ENCODE assay signal across 33 mouse cellular contexts in genomic region chr19:11659142-11659541, GRCm38 (mm10). TPM values are rescaled to one million over a fixed set of nuclear protein-coding genes. Genes with fewer than 3 reads are reported as not detected.
A peak's percentile ranks its signal among the peaks of the same experiment; 100 is the strongest.
DNase-seq lines count a peak whose midpoint lies in the region; ATAC-seq and TF ChIP-seq lines count a peak whose summit lies in the region.
"Had no signal": no experiment of that assay in that cellular context is flagged by ENCODE, and none has a peak within 500 bp of the region (broad histone marks: within the 10 kb centered on the region; RNA-seq: fewer than 3 reads in every experiment).

No protein-coding gene starts in this region.

- no peak for TF ChIP-seq EP300 in lung, postnatal 0 days (IDR thresholded peaks at IDR 0.05)

- WGBS in lung, postnatal 0 days: 62% methylated on average over 2 of the region's 2 CpGs

- no peak overlapping the region for H3K4me2 ChIP-seq in lung, postnatal 0 days (replicated peaks; ENCODE audit: low read depth, low read length)
- H3K4me2 ChIP-seq: embryonic facial prominence, embryonic 13.5 days; forebrain, embryonic 12.5 days; forebrain, embryonic 15.5 days; heart, embryonic 13.5 days; hindbrain, embryonic 14.5 days had no signal

- no peak overlapping the region for H3K4me3 ChIP-seq in lung, postnatal 0 days (ENCODE audit: low read depth, low read length)
- H3K4me3 ChIP-seq: embryonic facial prominence, embryonic 10.5 days; embryonic facial prominence, embryonic 13.5 days; erythroblast, embryonic 14.5 days; forebrain, embryonic 12.5 days; forebrain, embryonic 15.5 days; heart, adult 2 months; heart, embryonic 10.5 days; heart, embryonic 13.5 days had no signal

- H3K27ac ChIP-seq in lung, postnatal 0 days (ENCODE audit: low read length): no peak overlapping the region
- H3K27ac ChIP-seq: embryonic facial prominence, embryonic 10.5 days; embryonic facial prominence, embryonic 13.5 days; forebrain, embryonic 12.5 days; forebrain, embryonic 15.5 days; heart, adult 2 months; heart, embryonic 10.5 days; heart, embryonic 13.5 days; hindbrain, embryonic 14.5 days; hindbrain, postnatal 0 days had no signal

- no peaks in the 10 kb centered on the region for H3K4me1 ChIP-seq in lung, postnatal 0 days (ENCODE audit: insufficient read depth, low read depth, low read length)
- H3K4me1 ChIP-seq: embryonic facial prominence, embryonic 10.5 days; embryonic facial prominence, embryonic 13.5 days; forebrain, embryonic 12.5 days; forebrain, embryonic 15.5 days; heart, embryonic 10.5 days; heart, embryonic 13.5 days had no signal

- no peaks in the 10 kb centered on the region for H3K27me3 ChIP-seq in lung, postnatal 0 days (replicated peaks; ENCODE audit: insufficient read depth, low read length)
- H3K27me3 ChIP-seq: embryonic facial prominence, embryonic 13.5 days; forebrain, embryonic 12.5 days; forebrain, embryonic 15.5 days; heart, embryonic 13.5 days had no signal

- no peaks in the 10 kb centered on the region for H3K36me3 ChIP-seq in lung, postnatal 0 days (ENCODE audit: insufficient read depth, low read length)
- H3K36me3 ChIP-seq: embryonic facial prominence, embryonic 10.5 days; embryonic facial prominence, embryonic 13.5 days; forebrain, embryonic 12.5 days; forebrain, embryonic 15.5 days; heart, embryonic 10.5 days; heart, embryonic 13.5 days had no signal

- no peak for ATAC-seq in lung, postnatal 0 days
- peak; percentile 86 for ATAC-seq in common myeloid progenitor, adult 5-6 weeks (replicated peaks; ENCODE audit: low read depth, poor library complexity, severe bottlenecking)
- ATAC-seq in megakaryocyte progenitor cell, adult 5-6 weeks (replicated peaks; ENCODE audit: poor library complexity): peak; percentile 100
- ATAC-seq: activated CD4-positive, CD25-positive, alpha-beta regulatory T cell, adult 4 months; forebrain, embryonic 15.5 days; hindbrain, postnatal 0 days had no signal

- peak; percentile 17 for DNase-seq in lung, postnatal 0 days (ENCODE audit: low spot score)
- no peak for DNase-seq in lung, postnatal 4 days
- peak; percentile 3 for DNase-seq in 3T3-L1 (ENCODE audit: low read depth, low spot score)
- DNase-seq in thymus, postnatal 36 days: no peak
- DNase-seq in embryo, embryonic 10.5 days (ENCODE audit: low spot score): no peak
- DNase-seq: adrenal gland, adult 8-10 months; adrenal gland, postnatal 25 days; cerebellum, adult 11-12 months; cerebellum, adult 8-10 months; cerebellum, postnatal 10 days; embryo, embryonic 11 days; gastrocnemius, postnatal 25 days; heart, adult 2 months; heart, postnatal 14 days; heart, postnatal 4 days had no signal

- no peak overlapping the region for H3K9ac ChIP-seq in lung, postnatal 0 days (replicated peaks; ENCODE audit: low read depth)
- H3K9ac ChIP-seq: embryonic facial prominence, embryonic 13.5 days; forebrain, embryonic 12.5 days; forebrain, embryonic 15.5 days; heart, embryonic 13.5 days; hindbrain, embryonic 14.5 days had no signal

- no peaks in the 10 kb centered on the region for H3K9me3 ChIP-seq in lung, postnatal 0 days (ENCODE audit: low read length)
- H3K9me3 ChIP-seq: embryonic facial prominence, embryonic 10.5 days; embryonic facial prominence, embryonic 13.5 days; forebrain, embryonic 12.5 days; forebrain, embryonic 15.5 days; heart, embryonic 10.5 days; heart, embryonic 13.5 days had no signal

- no peak for TF ChIP-seq CTCF in lung, postnatal 0 days (IDR thresholded peaks at IDR 0.05)

RNA-seq across cellular contexts. Expression of gene Oosp2, which starts 1.2 kb away (rescaled TPM):
- not detected in 2 replicates for polyA plus RNA-seq in lung, postnatal 0 days (2015; fragmentation: Nextera tagmentation; extraction: Ambion mirVana)
- 2.7 TPM in 1 of 2 replicates, not detected in the other for total RNA-seq in common myeloid progenitor, adult 5-6 weeks (2017)
- 1.1 and 3.4 TPM in 2 replicates for total RNA-seq in megakaryocyte progenitor cell, adult 5-6 weeks (2015)
- not detected in 2 replicates for total RNA-seq in megakaryocyte progenitor cell, adult 5-6 weeks (2017)
- total RNA-seq: ES-E14; gastrocnemius, adult 8-10 months; gastrocnemius, postnatal 25 days; heart, adult 2 months; heart, postnatal 14 days; heart, postnatal 4 days; hindbrain, postnatal 0 days had no signal
- polyA plus RNA-seq: activated CD4-positive, CD25-positive, alpha-beta regulatory T cell, adult 4 months; brain, embryonic 14.5 days; embryonic facial prominence, embryonic 10.5 days; embryonic facial prominence, embryonic 13.5 days; erythroblast, embryonic 14.5 days; forebrain, embryonic 12.5 days; forebrain, embryonic 15.5 days; gonadal fat pad, adult 2 months; heart, adult 2 months; heart, embryonic 10.5 days; heart, embryonic 13.5 days; heart, embryonic 16.5 days; hindbrain, embryonic 11.5 days; hindbrain, embryonic 14.5 days; hindbrain, postnatal 0 days had no signal

RNA-seq across cellular contexts. Expression of gene Ms4a3, which starts 18.5 kb away (rescaled TPM):
- polyA plus RNA-seq in lung, postnatal 0 days (2015; fragmentation: Nextera tagmentation; extraction: Ambion mirVana): not detected in 2 replicates
- total RNA-seq in common myeloid progenitor, adult 5-6 weeks (2017): 31.1 and 41.7 TPM in 2 replicates
- total RNA-seq in megakaryocyte progenitor cell, adult 5-6 weeks (2015): 1,524 and 1,660 TPM in 2 replicates
- total RNA-seq in megakaryocyte progenitor cell, adult 5-6 weeks (2017): 866 and 1,151 TPM in 2 replicates
- total RNA-seq: adrenal gland, adult 8-10 months; adrenal gland, postnatal 25 days; ES-E14; gastrocnemius, adult 8-10 months; gastrocnemius, postnatal 25 days; heart, adult 2 months; heart, postnatal 14 days; heart, postnatal 4 days; hindbrain, postnatal 0 days had no signal
- polyA plus RNA-seq: activated CD4-positive, CD25-positive, alpha-beta regulatory T cell, adult 4 months; brain, embryonic 14.5 days; embryonic facial prominence, embryonic 13.5 days; erythroblast, embryonic 14.5 days; forebrain, embryonic 12.5 days; forebrain, embryonic 15.5 days; gonadal fat pad, adult 2 months; heart, adult 2 months; heart, embryonic 10.5 days; hindbrain, embryonic 11.5 days; hindbrain, embryonic 14.5 days; hindbrain, postnatal 0 days had no signal

RNA-seq across cellular contexts. Expression of gene Oosp1, which starts 31.8 kb away (rescaled TPM):
- not detected in 2 replicates for polyA plus RNA-seq in lung, postnatal 0 days (2015; fragmentation: Nextera tagmentation; extraction: Ambion mirVana)
- 7.4 and 12.8 TPM in 2 replicates for total RNA-seq in common myeloid progenitor, adult 5-6 weeks (2017)
- 5.7 and 7.6 TPM in 2 replicates for total RNA-seq in megakaryocyte progenitor cell, adult 5-6 weeks (2015)
- 6.9 and 13.5 TPM in 2 replicates for total RNA-seq in megakaryocyte progenitor cell, adult 5-6 weeks (2017)
- total RNA-seq: ES-E14; gastrocnemius, adult 8-10 months; gastrocnemius, postnatal 25 days; heart, adult 2 months; heart, postnatal 14 days; heart, postnatal 4 days; hindbrain, postnatal 0 days had no signal
- polyA plus RNA-seq: activated CD4-positive, CD25-positive, alpha-beta regulatory T cell, adult 4 months; brain, embryonic 14.5 days; embryonic facial prominence, embryonic 10.5 days; embryonic facial prominence, embryonic 13.5 days; erythroblast, embryonic 14.5 days; forebrain, embryonic 12.5 days; forebrain, embryonic 15.5 days; gonadal fat pad, adult 2 months; heart, adult 2 months; heart, embryonic 10.5 days; heart, embryonic 13.5 days; heart, embryonic 16.5 days; hindbrain, embryonic 11.5 days; hindbrain, embryonic 14.5 days; hindbrain, postnatal 0 days had no signal

RNA-seq across cellular contexts. Expression of gene Ms4a2, which starts 35.6 kb away (rescaled TPM):
- polyA plus RNA-seq in lung, postnatal 0 days (2015; fragmentation: Nextera tagmentation; extraction: Ambion mirVana): 0.16 and 0.51 TPM in 2 replicates
- 54.6 and 59.7 TPM in 2 replicates for total RNA-seq in common myeloid progenitor, adult 5-6 weeks (2017)
- total RNA-seq in megakaryocyte progenitor cell, adult 5-6 weeks (2015): 18.2 and 21.8 TPM in 2 replicates
- total RNA-seq in megakaryocyte progenitor cell, adult 5-6 weeks (2017): 17.5 and 20.2 TPM in 2 replicates
- total RNA-seq: adrenal gland, postnatal 25 days; ES-E14; heart, postnatal 14 days; hindbrain, postnatal 0 days had no signal
- polyA plus RNA-seq: activated CD4-positive, CD25-positive, alpha-beta regulatory T cell, adult 4 months; embryonic facial prominence, embryonic 10.5 days; forebrain, embryonic 12.5 days; forebrain, embryonic 15.5 days; gonadal fat pad, adult 2 months; heart, embryonic 13.5 days; hindbrain, embryonic 11.5 days; hindbrain, embryonic 14.5 days had no signal

RNA-seq across cellular contexts. Expression of gene Oosp3, which starts 37.7 kb away (rescaled TPM):
- polyA plus RNA-seq in lung, postnatal 0 days (2015; fragmentation: Nextera tagmentation; extraction: Ambion mirVana): not detected in 2 replicates
- not detected in 2 replicates for total RNA-seq in common myeloid progenitor, adult 5-6 weeks (2017)
- total RNA-seq in megakaryocyte progenitor cell, adult 5-6 weeks (2015): not detected in 2 replicates
- not detected in 2 replicates for total RNA-seq in megakaryocyte progenitor cell, adult 5-6 weeks (2017)
- total RNA-seq: adrenal gland, adult 8-10 months; adrenal gland, postnatal 25 days; ES-E14; gastrocnemius, adult 8-10 months; gastrocnemius, postnatal 25 days; heart, adult 2 months; heart, postnatal 14 days; heart, postnatal 4 days; hindbrain, postnatal 0 days had no signal
- polyA plus RNA-seq: activated CD4-positive, CD25-positive, alpha-beta regulatory T cell, adult 4 months; brain, embryonic 14.5 days; embryonic facial prominence, embryonic 10.5 days; embryonic facial prominence, embryonic 13.5 days; erythroblast, embryonic 14.5 days; forebrain, embryonic 12.5 days; forebrain, embryonic 15.5 days; gonadal fat pad, adult 2 months; heart, adult 2 months; heart, embryonic 10.5 days; heart, embryonic 13.5 days; heart, embryonic 16.5 days; hindbrain, embryonic 11.5 days; hindbrain, embryonic 14.5 days; hindbrain, postnatal 0 days had no signal

Comparison
In these comparisons a context has a peak if more than half of its experiments do, and no peak if none do; other contexts are left out.
1. DNase-seq: peak in lung, postnatal 0 days (single experiment) and 3T3-L1 (single experiment); none in lung, postnatal 4 days (0 of 2), thymus, postnatal 36 days (0 of 2) and embryo, embryonic 10.5 days (single experiment).
2. RNA of gene Ms4a3, which starts 18.5 kb away (total RNA-seq): 866 to 1,660 TPM in megakaryocyte progenitor cell, adult 5-6 weeks; 31.1 to 41.7 TPM in common myeloid progenitor, adult 5-6 weeks; every median in the first group is over 10 times any median in the second.